Mouse (Mus musculus): ENCODE results near the gene Kifc5b.
"Not testable (repeated sequence)": the region's sequence is repeated elsewhere in the genome, so short reads cannot be mapped to it uniquely, and the experiment has no call there.

The Kifc5b gene

DNA sequence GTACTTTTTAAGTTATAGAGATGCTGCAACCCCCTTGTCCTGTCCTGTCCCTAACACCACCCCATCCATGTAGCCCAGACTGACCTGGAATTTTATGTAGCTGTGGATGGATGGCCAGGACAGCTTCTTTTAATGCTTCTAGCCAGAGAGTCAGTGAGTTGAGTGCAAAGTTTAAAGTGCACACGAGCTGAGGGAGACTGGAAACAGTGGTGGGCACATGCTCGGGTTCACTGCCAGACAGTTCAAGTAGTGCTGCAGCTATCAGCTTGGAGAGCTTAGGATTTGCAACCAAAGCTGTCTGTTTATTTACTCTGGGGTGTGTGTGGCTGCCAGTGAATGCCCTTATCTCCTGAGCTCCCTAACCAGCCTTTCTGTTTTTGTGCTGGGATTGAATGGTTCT, 2.6 kb downstream of the Kifc5b start:
- not testable (repeated sequence) for DNase-seq (ENCODE audit: low read depth, low spot score)

DNA sequence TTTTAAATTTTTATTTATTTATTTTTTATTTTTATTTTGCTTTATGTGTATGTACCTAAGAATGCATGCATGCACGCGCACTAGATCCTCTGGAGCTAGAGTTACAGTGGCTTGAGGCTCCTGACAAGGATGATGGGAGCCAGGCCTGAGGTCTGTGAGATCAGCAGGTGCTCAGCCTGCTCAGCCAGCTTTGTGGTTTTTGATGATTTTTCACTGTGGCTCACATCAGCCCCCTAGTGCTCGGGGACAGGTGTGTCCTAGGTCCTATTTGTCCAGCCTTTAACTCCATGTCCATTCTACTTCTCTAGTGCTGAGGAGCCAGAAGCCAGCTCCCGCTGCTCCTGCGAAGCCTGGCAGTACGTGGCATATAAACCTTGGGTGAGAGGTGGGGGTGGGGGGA, 5.5 kb downstream of the Kifc5b start:
- DNase-seq (ENCODE audit: low read depth, low spot score), result not testable (repeated sequence)

GRCm38 (mm10) chr17:26925414-26925813, 8.5 kb downstream of the Kifc5b start:
- not testable (repeated sequence) for DNase-seq (ENCODE audit: low read depth, low spot score)

GRCm38 (mm10) chr17:26931795-26932194, 14.9 kb downstream of the Kifc5b start:
- not testable (repeated sequence) for DNase-seq (ENCODE audit: low read depth, low spot score)

DNA sequence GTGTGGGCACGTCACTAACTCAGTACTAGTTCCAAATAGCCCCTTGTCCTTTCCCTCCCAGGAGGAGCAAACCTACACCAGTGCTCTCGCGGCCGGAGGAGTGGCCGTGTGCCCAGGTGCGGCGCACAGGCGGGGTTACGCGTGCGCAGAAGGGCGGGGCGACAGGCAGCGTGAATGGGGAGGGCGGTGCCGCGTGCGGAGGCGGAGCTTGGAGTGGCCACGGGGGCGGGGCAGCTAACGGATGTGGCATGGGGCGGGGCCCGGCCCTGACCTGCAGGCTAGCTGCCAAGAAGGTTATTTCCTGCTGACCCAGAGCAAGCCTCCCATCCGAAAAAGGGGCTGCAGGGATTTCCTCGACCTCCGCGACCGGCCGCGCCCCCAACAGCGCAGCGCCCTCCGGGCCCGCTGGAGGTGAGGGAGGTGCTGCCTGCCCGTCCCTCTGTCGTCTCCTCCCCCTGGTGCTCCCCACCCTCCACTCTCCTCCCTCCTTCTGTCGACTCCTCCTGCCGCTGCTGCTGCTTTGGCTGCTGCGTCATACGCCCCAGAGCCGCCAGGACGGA, 16.0 kb downstream of the Kifc5b start, which contains the start of gene Phf1:
Gene Phf1 (plus strand): TSS at position 214 of the 560 bp plus-strand sequence.
- peak; percentile 84 for DNase-seq (ENCODE audit: low read depth, low spot score)

DNA sequence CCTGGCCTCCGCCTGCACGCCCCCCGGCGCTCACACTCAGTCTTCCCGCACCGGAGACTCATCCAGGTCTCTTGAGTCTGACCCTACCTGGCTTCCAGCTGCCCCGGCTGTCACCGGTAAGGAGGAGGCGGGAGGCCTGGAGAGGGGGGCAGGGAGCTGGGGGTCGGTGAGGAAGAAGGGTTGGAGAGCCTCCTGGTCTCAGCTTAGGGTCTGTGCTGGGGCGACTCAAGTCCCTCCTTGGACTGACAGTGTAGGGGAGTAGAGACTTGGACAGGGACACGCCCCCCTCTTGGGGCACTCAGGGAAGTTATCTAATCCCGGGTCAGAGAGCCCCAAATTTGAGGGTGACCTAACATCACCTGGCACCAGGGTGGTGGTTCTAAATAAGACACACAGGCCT, 16.5 kb downstream of the Kifc5b start:
- no peak for DNase-seq (ENCODE audit: low read depth, low spot score)

DNA sequence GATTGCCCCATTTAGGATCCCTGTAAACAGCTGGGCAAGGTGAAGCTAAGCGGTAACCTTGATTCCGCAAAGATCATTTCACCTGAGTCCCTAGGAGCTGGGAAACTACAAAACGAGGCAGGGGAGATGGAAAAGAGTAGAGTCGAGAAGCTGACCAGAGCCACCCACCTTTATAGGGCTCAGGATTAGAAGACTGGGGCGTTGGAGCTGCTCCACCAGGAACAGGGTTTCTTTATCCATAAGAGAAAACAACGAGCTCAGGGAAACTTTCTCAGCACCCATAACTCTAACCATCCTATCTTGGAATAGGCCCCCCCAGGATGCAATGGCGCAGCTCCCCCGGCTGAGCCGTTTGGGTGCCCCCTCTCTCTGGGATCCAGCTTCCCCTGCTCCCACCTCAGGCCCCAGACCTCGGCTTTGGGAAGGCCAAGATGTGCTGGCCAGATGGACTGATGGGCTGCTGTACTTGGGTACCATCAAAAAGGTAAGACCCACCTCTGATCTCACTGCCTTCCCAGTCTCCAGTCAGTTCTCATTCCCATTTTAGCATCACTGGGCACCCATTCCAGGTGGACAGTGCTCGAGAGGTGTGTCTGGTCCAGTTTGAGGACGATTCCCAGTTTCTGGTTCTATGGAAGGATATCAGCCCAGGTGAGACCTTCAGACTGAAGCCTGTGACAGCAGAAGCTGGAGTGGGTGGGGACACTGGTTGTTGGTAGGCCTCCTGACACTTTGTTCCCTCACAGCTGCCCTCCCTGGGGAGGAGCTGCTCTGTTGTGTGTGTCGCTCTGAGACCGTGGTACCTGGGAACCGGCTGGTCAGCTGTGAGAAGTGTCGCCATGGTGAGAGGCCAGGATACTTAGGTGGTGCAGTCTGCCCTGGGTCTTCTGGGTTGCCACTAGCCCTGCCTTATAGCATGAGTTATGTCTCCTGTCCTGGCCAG, 17.3 kb downstream of the Kifc5b start:
- no peak for DNase-seq (ENCODE audit: low read depth, low spot score)

- no peak for DNase-seq (ENCODE audit: low read depth, low spot score)
Observed at GRCm38 (mm10) chr17:26935027-26935426, 18.1 kb downstream of the Kifc5b start.

DNA sequence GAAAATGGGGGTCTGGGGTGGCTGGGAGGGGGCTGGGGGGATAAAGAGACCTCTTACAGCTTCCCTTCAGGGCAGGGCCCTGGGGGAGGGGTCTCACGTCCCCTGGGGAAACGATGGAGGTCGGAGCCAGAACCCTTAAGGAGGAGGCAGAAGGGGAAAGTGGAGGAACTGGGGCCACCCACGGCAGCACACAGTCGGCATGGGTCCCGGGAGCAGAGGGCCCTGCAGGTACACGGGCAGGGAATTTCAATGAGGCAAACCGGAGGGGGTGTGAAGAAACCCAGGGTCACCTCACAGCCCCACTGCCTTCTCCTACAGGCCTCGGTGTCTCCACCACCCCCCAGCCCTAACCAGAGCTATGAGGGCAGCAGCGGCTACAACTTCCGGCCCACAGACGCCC, 19.6 kb downstream of the Kifc5b start:
- DNase-seq (ENCODE audit: low read depth, low spot score), result no peak

DNA sequence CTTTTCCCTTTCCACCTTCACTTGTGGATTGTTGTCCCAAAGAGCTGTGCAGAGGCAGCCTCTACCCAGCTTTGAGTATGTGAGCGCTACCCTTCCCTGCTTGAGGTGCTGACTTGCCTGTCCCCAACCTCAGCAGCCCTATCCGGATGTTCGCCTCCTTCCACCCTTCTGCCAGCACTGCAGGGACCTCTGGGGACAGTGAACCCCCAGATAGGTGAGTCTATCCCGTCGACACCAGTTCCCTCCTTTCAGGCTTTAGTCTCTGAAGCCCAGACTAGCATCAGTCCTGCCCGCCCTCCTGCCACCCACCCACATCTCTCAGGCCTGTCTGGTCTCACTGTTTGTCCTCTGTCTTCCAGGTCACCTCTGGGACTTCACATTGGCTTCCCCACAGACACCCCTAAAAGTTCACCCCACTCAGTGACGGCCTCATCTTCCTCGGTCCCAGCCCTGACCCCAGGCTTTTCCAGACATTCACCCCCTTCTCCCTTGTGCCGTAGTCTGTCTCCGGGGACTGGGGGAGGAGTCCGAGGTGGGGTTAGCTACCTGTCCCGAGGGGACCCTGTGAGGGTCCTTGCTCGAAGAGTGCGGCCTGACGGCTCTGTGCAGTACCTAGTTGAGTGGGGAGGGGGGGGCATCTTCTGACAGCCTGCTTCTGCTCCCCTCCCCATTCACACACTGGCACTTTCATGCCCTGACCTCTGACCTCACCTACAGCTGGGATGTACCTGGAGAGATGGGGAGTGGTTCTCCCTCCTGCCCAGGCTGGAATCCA, 20.2 kb downstream of the Kifc5b start:
- no peak for DNase-seq (ENCODE audit: low read depth, low spot score)

- DNase-seq (ENCODE audit: low read depth, low spot score), result no peak
Observed at GRCm38 (mm10) chr17:26937883-26938695, 21.2 kb downstream of the Kifc5b start.

GRCm38 (mm10) chr17:26938731-26939130, 21.8 kb downstream of the Kifc5b start:
- DNase-seq (ENCODE audit: low read depth, low spot score), result no peak

GRCm38 (mm10) chr17:26939178-26939972, 22.5 kb downstream of the Kifc5b start, which contains the start of gene Cuta:
Cuta (minus strand) TSS chr17:26939569.
- DNase-seq (ENCODE audit: low read depth, low spot score), result peak; percentile 100

- no peak for DNase-seq (ENCODE audit: low read depth, low spot score)
Observed at GRCm38 (mm10) chr17:26939973-26940300, 23.0 kb downstream of the Kifc5b start.

GRCm38 (mm10) chr17:26941031-26941789, 24.3 kb downstream of the Kifc5b start, which contains the start of gene Syngap1:
Syngap1 (plus strand) TSS chr17:26941253.
- no peak for DNase-seq (ENCODE audit: low read depth, low spot score)

DNA sequence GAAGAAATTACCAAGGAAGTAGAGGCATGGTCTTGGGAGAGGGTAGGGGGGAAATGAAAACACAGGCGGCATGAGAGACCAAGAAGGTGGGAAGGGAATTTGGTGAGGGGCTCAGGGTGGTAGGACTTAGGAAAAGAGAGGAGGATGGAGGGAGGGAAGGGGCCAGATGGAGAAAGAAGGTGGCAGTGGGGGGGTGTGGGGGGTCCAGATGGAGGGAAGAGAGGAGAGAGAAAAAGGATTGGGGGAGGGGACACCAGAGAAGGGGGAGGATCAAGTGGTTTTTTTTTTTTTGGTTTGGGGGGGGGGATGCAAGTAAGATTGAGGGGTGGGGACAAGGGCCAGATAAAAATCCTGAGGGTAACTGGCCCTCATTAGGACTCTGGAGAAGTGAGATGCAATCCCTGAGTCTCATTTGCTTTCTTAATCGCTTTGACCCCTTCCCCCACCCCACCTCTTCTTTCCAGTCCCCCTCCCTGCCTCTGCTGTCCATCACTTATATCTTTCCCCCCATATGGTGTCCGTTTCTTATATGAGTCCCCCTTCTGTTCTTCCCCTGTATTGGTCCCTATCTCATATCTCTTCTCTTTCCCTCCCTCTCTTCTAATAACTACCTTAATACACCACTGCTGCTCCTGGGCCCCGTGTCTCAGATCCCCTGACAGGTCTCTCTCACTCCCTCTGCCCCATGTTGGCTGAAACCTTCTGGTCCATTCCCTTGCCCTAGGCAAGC, 25.1 kb downstream of the Kifc5b start:
- no peak for DNase-seq (ENCODE audit: low read depth, low spot score)

DNA sequence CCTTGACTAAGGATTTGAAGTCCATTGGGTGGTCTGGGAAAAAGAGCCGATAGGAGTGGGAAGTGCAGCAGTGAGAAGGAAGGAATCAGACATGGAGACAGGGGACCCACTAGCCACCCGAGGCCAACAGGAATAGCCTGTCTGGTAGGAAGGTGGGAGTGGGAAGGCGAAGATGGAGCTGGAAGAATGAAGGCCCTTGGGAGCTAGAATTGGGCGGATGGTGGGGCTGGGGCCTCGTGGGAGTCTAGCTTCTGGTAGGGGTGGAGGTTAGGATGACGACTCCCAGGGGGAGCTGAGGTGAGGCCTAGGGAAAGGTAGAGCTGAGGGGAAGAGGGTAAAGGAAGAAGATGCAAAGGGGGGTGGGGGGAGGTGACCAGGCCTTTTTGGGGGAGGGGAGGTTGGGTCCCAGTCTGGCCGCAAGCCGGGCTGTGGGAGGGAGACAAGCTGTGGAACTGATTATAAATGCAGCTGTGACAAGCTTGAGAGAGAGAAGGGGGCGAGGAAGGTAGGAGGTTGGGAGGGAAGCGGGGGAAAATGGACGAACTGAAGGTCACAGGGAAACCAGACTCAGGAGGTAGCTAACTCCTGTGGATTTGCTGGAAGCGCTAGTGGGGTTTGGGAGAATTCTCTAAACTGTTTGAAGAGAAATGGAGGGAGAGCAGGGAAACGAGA, 29.1 kb downstream of the Kifc5b start:
- no peak for DNase-seq (ENCODE audit: low read depth, low spot score)

GRCm38 (mm10) chr17:26946567-26946966, 29.7 kb downstream of the Kifc5b start:
- DNase-seq (ENCODE audit: low read depth, low spot score), result no peak

Data from retina, postnatal 7 days (tissue).